8 mouse cellular contexts compared by ENCODE assay signal in genomic region chr1:135105124-135105523, GRCm38 (mm10). TPM values are rescaled to one million over a fixed set of nuclear protein-coding genes. Genes with fewer than 3 reads are reported as not detected.
DNase-seq lines count a peak whose midpoint lies in the region; ATAC-seq and TF ChIP-seq lines count a peak whose summit lies in the region.

TSS of gene Lgr6 (minus strand) at chr1:135105276.

- no peak for TF ChIP-seq POLR2A in spleen, adult 2 months (IDR thresholded peaks at IDR 0.05; ENCODE audit: low read depth, low read length)

- ATAC-seq in forebrain, embryonic 14.5 days = 0 out of 2 replicates have a peak, but pooled peaks have one; percentile 25
- peak; percentile 47 for ATAC-seq in intestine, embryonic 16.5 days
- ATAC-seq in erythroid progenitor cell, adult 5-6 weeks (replicated peaks; ENCODE audit: low FRiP score, poor library complexity, severe bottlenecking) = no peak

- no peaks in the 10 kb centered on the region; the same call in 1 of the 2 replicates for H3K4me1 ChIP-seq in spleen, adult 2 months (ENCODE audit: control insufficient read depth, insufficient read depth, insufficient read length)
- no peaks in the 10 kb centered on the region for H3K4me1 ChIP-seq in forebrain, embryonic 14.5 days (ENCODE audit: control insufficient read depth, insufficient read depth, low read length)
- H3K4me1 ChIP-seq in intestine, embryonic 16.5 days (ENCODE audit: control insufficient read depth, insufficient read depth, low read length) = peaks cover 8% of the 10 kb centered on the region

- H3K36me3 ChIP-seq in spleen, adult 2 months (ENCODE audit: control insufficient read depth, insufficient read depth, low read length) = no peaks in the 10 kb centered on the region
- H3K36me3 ChIP-seq in forebrain, embryonic 14.5 days (ENCODE audit: control insufficient read depth, insufficient read depth, low read length) = no peaks in the 10 kb centered on the region
- H3K36me3 ChIP-seq in intestine, embryonic 16.5 days (ENCODE audit: control insufficient read depth, insufficient read depth, low read length) = no peaks in the 10 kb centered on the region

- no peak for TF ChIP-seq CTCF in spleen, adult 2 months (IDR thresholded peaks at IDR 0.05; ENCODE audit: extremely low read depth, insufficient read depth, insufficient read length, insufficient replicate concordance)

- H3K27ac ChIP-seq in spleen, adult 2 months (ENCODE audit: insufficient read depth, low read length) = no peak within 1 kb of the TSS
- H3K27ac ChIP-seq in forebrain, embryonic 14.5 days (ENCODE audit: low read depth, low read length) = no peak within 1 kb of the TSS
- no peak within 1 kb of the TSS for H3K27ac ChIP-seq in intestine, embryonic 16.5 days (ENCODE audit: low read length)

- intact Hi-C loops in left cerebral cortex, postnatal 14 days (cut with DNase I) = loop anchor here (5.0 kb wide), 1 partner anchor 133 kb away; no protein-coding TSS in a partner anchor

- no peaks in the 10 kb centered on the region for H3K9me3 ChIP-seq in forebrain, embryonic 14.5 days (replicated peaks; ENCODE audit: control insufficient read depth, low read length)
- no peaks in the 10 kb centered on the region for H3K9me3 ChIP-seq in intestine, embryonic 16.5 days (ENCODE audit: control insufficient read depth, low read length)

- WGBS in spleen, adult 2 months = under 1% methylated on average over 26 of the region's 40 CpGs
- WGBS in forebrain, embryonic 14.5 days = under 1% methylated on average over 28 of the region's 40 CpGs
- 0% methylated on average over 38 of the region's 40 CpGs for WGBS in intestine, embryonic 16.5 days

- H3K9ac ChIP-seq in forebrain, embryonic 14.5 days (ENCODE audit: low read length) = peak within 1 kb of the TSS; percentile 37; the same call in 1 of the 2 replicates
- 0 out of 2 replicates have a peak within 1 kb of the TSS, but pooled peaks have one; percentile 31 for H3K9ac ChIP-seq in intestine, embryonic 16.5 days (ENCODE audit: low read depth, low read length)

- DNase-seq in spleen, adult 2 months (ENCODE audit: low read depth in 1 of 2, low spot score in 2 of 2) = no peak
- DNase-seq in spleen, postnatal 36 days (ENCODE audit: low spot score in 2 of 2) = no peak
- DNase-seq in forebrain, embryonic 14.5 days (ENCODE audit: low spot score) = peak; percentile 15
- peak; percentile 50 for DNase-seq in naive thymus-derived CD4-positive, alpha-beta T cell, adult 2 months (ENCODE audit: low read depth)
- no peak for DNase-seq in left cerebral cortex, postnatal 14 days (ENCODE audit: low spot score in 2 of 2)
- DNase-seq in cerebellum, adult 11 months = no peak

- H3K27me3 ChIP-seq in spleen, adult 2 months (ENCODE audit: control insufficient read depth, insufficient read depth, low read length) = peaks cover 9% of the 10 kb centered on the region
- peaks cover 38% of the 10 kb centered on the region for H3K27me3 ChIP-seq in forebrain, embryonic 14.5 days (replicated peaks; ENCODE audit: control insufficient read depth, insufficient read depth, low read length)
- H3K27me3 ChIP-seq in intestine, embryonic 16.5 days (replicated peaks; ENCODE audit: control insufficient read depth, insufficient read depth, low read length) = peaks cover 42% of the 10 kb centered on the region

- H3K4me2 ChIP-seq in forebrain, embryonic 14.5 days (ENCODE audit: low read length) = peak within 1 kb of the TSS; percentile 58
- peak within 1 kb of the TSS; percentile 76 for H3K4me2 ChIP-seq in intestine, embryonic 16.5 days (ENCODE audit: low read depth, low read length)

- peak within 1 kb of the TSS; percentile 19; the same call in 1 of the 2 replicates for H3K4me3 ChIP-seq in spleen, adult 2 months (ENCODE audit: extremely low read depth, insufficient read depth, insufficient read length)
- peak within 1 kb of the TSS; percentile 27 for H3K4me3 ChIP-seq in forebrain, embryonic 14.5 days (ENCODE audit: low read depth, low read length)
- H3K4me3 ChIP-seq in intestine, embryonic 16.5 days (ENCODE audit: low read length) = peak within 1 kb of the TSS; percentile 49

RNA-seq across cellular contexts. Expression of gene Lgr6, which starts in this region (rescaled TPM):
- polyA plus RNA-seq in spleen, adult 2 months (2012; rRNA removed) = 0.21 and 0.47 TPM in 2 replicates
- 0.48 TPM in 2 replicates for polyA plus RNA-seq in forebrain, embryonic 14.5 days (2014; fragmentation: Nextera tagmentation; extraction: Ambion mirVana)
- 0.43 and 0.44 TPM in 2 replicates for polyA plus RNA-seq in intestine, embryonic 16.5 days (2015; fragmentation: Nextera tagmentation; extraction: Ambion mirVana)
- 1 to 10 TPM; 2.7 TPM for total RNA-seq in left cerebral cortex, postnatal 14 days (2021)
- total RNA-seq in erythroid progenitor cell, adult 5-6 weeks (2015; ENCODE audit: low replicate concordance) = not detected in 2 replicates
- total RNA-seq in erythroid progenitor cell, adult 5-6 weeks (2017; ENCODE audit: low replicate concordance) = not detected in 2 replicates

Comparison
In these comparisons a context has a peak if more than half of its experiments do, and no peak if none do; other contexts are left out.
1. Peak in DNase-seq, ATAC-seq, H3K4me3 ChIP-seq, H3K9ac ChIP-seq and H3K4me2 ChIP-seq in forebrain, embryonic 14.5 days; RNA of the gene not detected or under 1 TPM.
2. Peak in ATAC-seq, H3K4me3 ChIP-seq, H3K9ac ChIP-seq and H3K4me2 ChIP-seq in intestine, embryonic 16.5 days; RNA of the gene not detected or under 1 TPM.